Mouse (Mus musculus) limb, embryonic 10.5 days (tissue): Measurements from ENCODE around the gene Tex52. TPM values are rescaled to one million over a fixed set of nuclear protein-coding genes. Genes with fewer than 3 reads are reported as not detected.

Source experiments
- DNase-seq: peaks from one replicate; pipeline ENCODE4 v3.0.0-alpha.2; 2017; ENCODE audit warnings: low spot score
- H3K27ac ChIP-seq: fragments of 300-500 bp; sonication (generic); 2 replicates; pipeline ENCODE4 v1.5.1; 2016; ENCODE audit warnings: mild to moderate bottlenecking
- H3K27me3 ChIP-seq: fragments of 300-500 bp; sonication (generic); 2 replicates; pipeline ENCODE4 v1.6.1; 2016; ENCODE audit warnings: low read depth, mild to moderate bottlenecking; ENCODE audit not compliant: poor library complexity, severe bottlenecking
- H3K36me3 ChIP-seq: fragments of 300-500 bp; sonication (generic); 2 replicates; pipeline ENCODE4 v1.6.1; 2016; ENCODE audit warnings: mild to moderate bottlenecking, moderate library complexity
- H3K4me1 ChIP-seq: fragments of 300-500 bp; sonication (generic); 2 replicates; pipeline ENCODE4 v1.6.1; 2016
- H3K4me3 ChIP-seq: fragments of 300-500 bp; sonication (generic); 2 replicates; pipeline ENCODE4 v1.5.1; 2016; ENCODE audit warnings: mild to moderate bottlenecking, moderate library complexity
- H3K9me3 ChIP-seq: fragments of 300-500 bp; sonication (generic); replicated peaks from 2 replicates; pipeline ENCODE4 v1.6.1; 2016; ENCODE audit warnings: mild to moderate bottlenecking
- WGBS: fragments of 180-500 bp; shearing (Covaris S2); methylation state at CpG from one replicate; pipeline ENCODE4 v1.1.7; 2016; 5-methylcytosine and 5-hydroxymethylcytosine counted together
- polyA plus RNA-seq: library from polyadenylated mRNA; unstranded; fragments of >200 nt; fragmentation: Nextera tagmentation; extraction: Ambion mirVana; gene quantifications from 2 replicates; pipeline ENCODE4 v1.2.1, GENCODE M21; 2016

Gene Tex52
- polyA plus RNA-seq, 1 experiment from 2014 or later, result 0.61 TPM

GRCm38 (mm10) chr6:128423496-128424268, 48.4 kb downstream of the Tex52 start:
- H3K9me3 ChIP-seq, result no peaks in the 10 kb centered on the region
- WGBS, result 53% methylated on average over 16 of the region's 16 CpGs
- DNase-seq, result no peak
- peaks cover 35% of the 10 kb centered on the region for H3K36me3 ChIP-seq
- H3K4me1 ChIP-seq, result peaks cover 8% of the 10 kb centered on the region; the same call in 1 of the 2 replicates
- peak overlapping the region; percentile 64 for H3K4me3 ChIP-seq
- H3K27me3 ChIP-seq, result no peaks in the 10 kb centered on the region
- H3K27ac ChIP-seq, result peak overlapping the region; percentile 95

DNA sequence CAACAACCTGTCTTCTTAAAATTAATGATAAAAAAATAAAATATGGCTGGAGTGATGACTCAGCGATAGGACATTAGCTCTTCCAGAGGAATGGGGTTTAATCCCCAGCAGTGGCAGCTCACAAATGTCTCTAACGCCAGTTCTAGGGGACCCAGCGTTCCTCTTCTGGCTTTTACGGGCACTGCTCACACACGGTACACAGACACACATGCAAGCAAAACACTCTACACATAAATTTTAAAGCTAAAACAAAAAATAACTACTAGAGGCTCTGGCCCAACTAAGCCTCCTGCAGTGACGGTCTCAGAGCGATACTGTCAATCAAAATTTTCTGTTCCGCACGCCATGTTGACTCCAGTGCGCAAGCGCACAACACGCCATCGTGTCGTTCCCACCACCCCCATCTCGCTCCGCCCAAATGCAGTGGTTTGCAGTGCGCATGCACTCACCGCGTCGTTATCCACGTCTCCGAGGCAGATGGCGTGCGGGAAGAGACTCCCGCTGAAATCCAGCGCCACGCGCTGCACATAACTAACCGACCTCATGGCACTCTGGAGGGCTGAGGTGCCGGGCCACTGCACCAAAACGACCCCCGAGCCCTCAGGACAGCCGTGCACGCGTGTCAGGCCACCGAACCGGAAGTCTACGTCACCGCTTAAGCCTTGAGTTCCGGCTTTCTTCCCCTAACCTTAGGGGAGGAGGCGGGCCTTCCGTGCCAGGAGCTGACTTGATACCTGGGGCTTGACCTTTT, 49.2 kb downstream of the Tex52 start, which contains the start of gene Itfg2:
Gene Itfg2, minus strand, starts transcription at position 663 of the 751 bp plus-strand sequence.
- Histone ChIP-seq H3K4me3 (peak within 1 kb of the TSS; percentile 64), H3K27me3 (no peaks in the 10 kb centered on the region), H3K4me1 (peaks cover 8% of the 10 kb centered on the region; the same call in 1 of the 2 replicates), H3K27ac (peak within 1 kb of the TSS; percentile 95), H3K36me3 (peaks cover 39% of the 10 kb centered on the region), H3K9me3 (no peaks in the 10 kb centered on the region)
- DNase-seq, result peak; percentile 93
- under 1% methylated on average over 42 of the region's 42 CpGs for WGBS

DNA sequence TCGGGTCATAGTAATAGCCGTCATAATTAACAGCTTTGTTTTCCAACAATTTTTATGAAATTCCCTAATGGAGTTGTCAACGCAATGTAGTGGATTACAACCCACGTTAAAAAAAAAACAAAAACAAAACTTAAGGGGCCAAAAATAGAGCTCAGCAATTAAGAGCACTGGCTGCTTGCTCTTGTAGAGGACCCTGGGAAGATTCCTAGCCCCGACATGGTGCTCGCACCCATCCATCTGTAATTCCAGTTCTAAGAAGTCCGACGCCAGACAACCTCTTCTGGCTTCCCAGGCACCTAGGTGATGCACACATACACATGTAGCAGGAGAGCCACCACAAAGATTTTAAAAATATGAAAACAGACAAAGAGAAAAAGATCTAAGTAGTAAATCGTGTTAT, 49.8 kb downstream of the Tex52 start:
- Histone ChIP-seq H3K27ac (peak overlapping the region; percentile 95), H3K36me3 (peaks cover 39% of the 10 kb centered on the region), H3K9me3 (no peaks in the 10 kb centered on the region), H3K4me3 (peak overlapping the region; percentile 64), H3K4me1 (peaks cover 8% of the 10 kb centered on the region; the same call in 1 of the 2 replicates), H3K27me3 (no peaks in the 10 kb centered on the region)
- WGBS, result 20% methylated on average over 9 of the region's 9 CpGs
- DNase-seq, result no peak

DNA sequence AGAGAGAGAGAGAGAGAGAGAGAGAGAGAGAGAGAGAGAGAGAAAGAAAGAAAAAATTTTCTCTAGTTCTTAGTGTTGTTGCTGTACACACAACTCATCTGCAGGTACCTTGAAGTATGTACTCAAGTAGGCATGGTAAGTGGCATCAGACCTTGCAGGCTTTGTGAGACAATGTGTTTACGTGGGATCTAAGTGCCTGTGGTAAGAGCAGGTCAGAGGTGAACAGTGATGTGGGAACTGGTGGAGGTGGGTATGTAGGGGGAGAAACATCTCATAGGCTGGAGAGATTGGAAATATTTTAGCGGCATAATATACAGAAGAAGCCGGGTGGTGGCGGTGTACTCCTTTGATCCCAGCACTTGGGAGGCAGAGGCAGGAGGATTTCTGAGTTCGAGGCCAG, 52.3 kb downstream of the Tex52 start:
- no peak for DNase-seq
- peaks cover 8% of the 10 kb centered on the region; the same call in 1 of the 2 replicates for H3K4me1 ChIP-seq
- no peak overlapping the region for H3K27ac ChIP-seq
- H3K27me3 ChIP-seq, result no peaks in the 10 kb centered on the region
- H3K9me3 ChIP-seq, result no peaks in the 10 kb centered on the region
- 95% methylated on average over 5 of the region's 5 CpGs for WGBS
- no peak overlapping the region for H3K4me3 ChIP-seq
- H3K36me3 ChIP-seq, result peaks cover 53% of the 10 kb centered on the region

GRCm38 (mm10) chr6:128429300-128429699, 54.0 kb downstream of the Tex52 start:
- DNase-seq, result no peak
- H3K27ac ChIP-seq, result no peak overlapping the region
- 98% methylated on average over 2 of the region's 2 CpGs for WGBS
- H3K27me3 ChIP-seq, result no peaks in the 10 kb centered on the region
- H3K9me3 ChIP-seq, result no peaks in the 10 kb centered on the region
- peaks cover 70% of the 10 kb centered on the region for H3K36me3 ChIP-seq
- no peak overlapping the region for H3K4me3 ChIP-seq
- 0 out of 2 replicates have a peak, but pooled peaks cover 2% of the 10 kb centered on the region for H3K4me1 ChIP-seq

DNA sequence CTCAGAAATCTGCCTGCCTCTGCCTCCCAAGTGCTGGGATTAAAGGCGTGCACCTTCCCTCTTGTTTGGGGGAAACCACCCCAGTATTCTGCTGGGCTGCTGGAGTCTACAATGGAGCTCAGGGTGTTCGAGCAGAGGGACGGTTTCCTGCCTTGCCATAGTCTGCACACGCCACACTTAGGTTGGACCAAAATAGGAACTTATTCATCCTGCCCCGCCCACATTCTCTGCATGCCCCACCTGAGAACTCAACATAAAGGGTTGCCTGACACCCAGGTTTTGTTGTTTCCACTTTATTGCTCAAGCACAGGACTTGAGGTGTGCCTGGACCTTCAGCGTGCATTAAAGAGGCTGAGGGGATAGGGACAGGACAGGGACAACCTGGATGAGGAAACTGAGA, 54.6 kb downstream of the Tex52 start:
- 94% methylated on average over 6 of the region's 6 CpGs for WGBS
- Histone ChIP-seq H3K36me3 (peaks cover 76% of the 10 kb centered on the region), H3K9me3 (no peaks in the 10 kb centered on the region), H3K27me3 (no peaks in the 10 kb centered on the region), H3K4me1 (0 out of 2 replicates have a peak, but pooled peaks cover 2% of the 10 kb centered on the region), H3K4me3 (no peak overlapping the region), H3K27ac (no peak overlapping the region)
- DNase-seq, result no peak

DNA sequence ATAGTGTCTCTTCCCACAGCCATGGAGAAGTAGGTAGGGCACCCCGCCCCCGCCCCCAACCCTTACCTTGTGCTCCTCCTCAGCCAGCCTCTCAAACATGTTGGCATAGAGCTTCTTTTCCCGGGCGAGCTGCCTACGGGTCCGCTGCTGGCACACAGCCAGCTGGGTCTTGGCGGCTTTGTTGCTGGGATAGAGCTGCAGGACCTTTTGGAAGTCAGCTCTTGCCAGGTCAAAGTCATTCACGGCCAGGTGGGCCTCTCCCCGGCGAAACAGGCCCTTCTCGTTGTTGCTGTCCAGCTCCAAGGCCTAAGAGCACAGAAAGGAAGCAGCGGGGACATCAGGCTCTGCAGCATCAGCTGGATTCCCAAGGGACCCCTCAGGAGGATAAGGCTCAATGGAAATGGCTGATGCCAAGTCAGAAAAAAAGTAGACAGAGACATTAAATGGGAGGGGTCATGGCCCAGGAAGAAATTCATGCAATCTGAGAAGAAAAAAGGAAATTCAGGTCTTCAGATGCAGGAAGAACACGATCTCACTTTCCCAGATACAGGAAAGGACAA, 57.2 kb downstream of the Tex52 start:
- 96% methylated on average over 13 of the region's 13 CpGs for WGBS
- DNase-seq, result no peak
- Histone ChIP-seq H3K9me3 (no peaks in the 10 kb centered on the region), H3K36me3 (peaks cover 94% of the 10 kb centered on the region), H3K4me3 (no peak overlapping the region), H3K4me1 (peaks cover 11% of the 10 kb centered on the region), H3K27ac (no peak overlapping the region), H3K27me3 (no peaks in the 10 kb centered on the region)

DNA sequence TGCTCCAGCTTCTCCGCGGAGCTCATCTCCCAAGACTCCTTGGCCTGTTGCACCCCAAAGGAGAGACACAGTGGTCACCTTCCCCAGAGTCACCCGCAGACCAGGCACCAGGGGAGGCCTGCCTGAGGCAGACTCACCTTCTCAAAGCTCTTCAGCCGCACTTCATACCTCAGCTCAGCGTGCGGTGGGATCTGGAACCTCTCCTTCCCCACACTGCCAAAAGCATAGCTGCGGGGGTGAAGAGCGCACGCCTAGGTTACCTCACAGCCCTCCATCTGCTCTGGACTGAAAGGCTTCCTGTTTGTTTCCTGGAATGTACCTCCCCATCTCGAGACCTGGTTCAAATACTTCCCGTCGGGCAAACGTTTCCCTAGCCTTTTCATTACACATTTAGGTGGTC, 58.3 kb downstream of the Tex52 start:
- no peak overlapping the region for H3K27ac ChIP-seq
- DNase-seq, result no peak
- H3K36me3 ChIP-seq, result peaks cover 83% of the 10 kb centered on the region
- H3K27me3 ChIP-seq, result no peaks in the 10 kb centered on the region
- H3K9me3 ChIP-seq, result no peaks in the 10 kb centered on the region
- WGBS, result 96% methylated on average over 13 of the region's 13 CpGs
- H3K4me3 ChIP-seq, result no peak overlapping the region
- H3K4me1 ChIP-seq, result peaks cover 11% of the 10 kb centered on the region

Other genes with a start within 250 kb of the Tex52 start
- 61.2 and 78.5 TPM in 2 replicates for gene Tspan9, start 231.9 kb upstream of the Tex52 start, polyA plus RNA-seq
- 2.5 and 3.2 TPM in 2 replicates for gene Tead4, start 74.6 kb upstream of the Tex52 start, polyA plus RNA-seq
- gene Tulp3, start 19.6 kb upstream of the Tex52 start, polyA plus RNA-seq, result 21.6 and 23.2 TPM in 2 replicates
- gene Rhno1, start 12.5 kb upstream of the Tex52 start, polyA plus RNA-seq, result 193 and 197 TPM in 2 replicates
- 67.5 and 68.3 TPM in 2 replicates for gene Foxm1, start 12.5 kb upstream of the Tex52 start, polyA plus RNA-seq
- not detected in 2 replicates for gene Gm44596, start within 50 bp of the Tex52 start, polyA plus RNA-seq
- gene Nrip2, start 23.8 kb downstream of the Tex52 start, polyA plus RNA-seq, result 2.3 and 2.5 TPM in 2 replicates
- gene Itfg2, start 49.5 kb downstream of the Tex52 start, polyA plus RNA-seq, result 40.8 and 47.8 TPM in 2 replicates
- 797 and 913 TPM in 2 replicates for gene Fkbp4, start 63.2 kb downstream of the Tex52 start, polyA plus RNA-seq
- 0.04 TPM in 1 of 2 replicates, not detected in the other for gene Pzp, start 151.3 kb downstream of the Tex52 start, polyA plus RNA-seq
- gene A2ml1, start 206.2 kb downstream of the Tex52 start, polyA plus RNA-seq, result 0.03 TPM in 1 of 2 replicates, not detected in the other
- not detected in 2 replicates for gene Klrb1a, start 248.1 kb downstream of the Tex52 start, polyA plus RNA-seq